Mouse (Mus musculus): ENCODE results near the gene Top2b.

Gene Top2b

GRCm38 (mm10) chr14:16364878-16365337 is at the start of gene Top2b:
TSS of gene Top2b (plus strand) at chr14:16365179.
- in situ Hi-C loops (cut with MboI; ENCODE audit: unreplicated experiment in 2 of 2), result loop anchor here (5.0 kb wide), 1 partner anchor 123 kb away; no protein-coding TSS in a partner anchor

- in situ Hi-C loops (cut with MboI; ENCODE audit: unreplicated experiment in 2 of 2), result no loop called here
Measured at GRCm38 (mm10) chr14:16316715-16317114, 48.3 kb upstream of the Top2b start.

- in situ Hi-C loops (cut with MboI; ENCODE audit: unreplicated experiment in 2 of 2), result no loop called here
Measured at GRCm38 (mm10) chr14:16319818-16320217, 45.2 kb upstream of the Top2b start.

GRCm38 (mm10) chr14:16324394-16324793 is 40.6 kb upstream of the Top2b start:
- in situ Hi-C loops (cut with MboI; ENCODE audit: unreplicated experiment in 2 of 2), result no loop called here

- in situ Hi-C loops (cut with MboI; ENCODE audit: unreplicated experiment in 2 of 2), result no loop called here
Measured at GRCm38 (mm10) chr14:16325208-16325607, 39.8 kb upstream of the Top2b start.

GRCm38 (mm10) chr14:16328531-16328930 is 36.4 kb upstream of the Top2b start:
- in situ Hi-C loops (cut with MboI; ENCODE audit: unreplicated experiment in 2 of 2), result no loop called here

- in situ Hi-C loops (cut with MboI; ENCODE audit: unreplicated experiment in 2 of 2), result no loop called here
Measured at GRCm38 (mm10) chr14:16328959-16329480, 36.0 kb upstream of the Top2b start.

GRCm38 (mm10) chr14:16329756-16330155 is 35.2 kb upstream of the Top2b start:
- in situ Hi-C loops (cut with MboI; ENCODE audit: unreplicated experiment in 2 of 2), result no loop called here

GRCm38 (mm10) chr14:16334260-16334659 is 30.7 kb upstream of the Top2b start:
- in situ Hi-C loops (cut with MboI; ENCODE audit: unreplicated experiment in 2 of 2), result no loop called here

GRCm38 (mm10) chr14:16335835-16336417 is 29.1 kb upstream of the Top2b start:
- in situ Hi-C loops (cut with MboI; ENCODE audit: unreplicated experiment in 2 of 2), result no loop called here

- in situ Hi-C loops (cut with MboI; ENCODE audit: unreplicated experiment in 2 of 2), result no loop called here
Measured at GRCm38 (mm10) chr14:16347505-16347904, 17.5 kb upstream of the Top2b start.

- in situ Hi-C loops (cut with MboI; ENCODE audit: unreplicated experiment in 2 of 2), result no loop called here
Measured at GRCm38 (mm10) chr14:16359704-16360103, 5.3 kb upstream of the Top2b start.

GRCm38 (mm10) chr14:16364161-16364831 is 683 bp upstream of the Top2b start:
- in situ Hi-C loops (cut with MboI; ENCODE audit: unreplicated experiment in 2 of 2), result no loop called here

- in situ Hi-C loops (cut with MboI; ENCODE audit: unreplicated experiment in 2 of 2), result loop anchor here (5.0 kb wide), 1 partner anchor 123 kb away; no protein-coding TSS in a partner anchor
Measured at GRCm38 (mm10) chr14:16365362-16366173, 589 bp downstream of the Top2b start.

GRCm38 (mm10) chr14:16366174-16366889 is 1.4 kb downstream of the Top2b start:
- in situ Hi-C loops (cut with MboI; ENCODE audit: unreplicated experiment in 2 of 2), result loop anchor here (5.0 kb wide), 1 partner anchor 124 kb away; no protein-coding TSS in a partner anchor

- in situ Hi-C loops (cut with MboI; ENCODE audit: unreplicated experiment in 2 of 2), result loop anchor here (5.0 kb wide), 1 partner anchor 125 kb away; no protein-coding TSS in a partner anchor
Measured at GRCm38 (mm10) chr14:16366986-16367385, 2.0 kb downstream of the Top2b start.

- in situ Hi-C loops (cut with MboI; ENCODE audit: unreplicated experiment in 2 of 2), result loop anchor here (10.0 kb wide), 2 partner anchors 478 to 608 kb away; no protein-coding TSS in a partner anchor
Measured at GRCm38 (mm10) chr14:16372761-16373160, 7.8 kb downstream of the Top2b start.

- in situ Hi-C loops (cut with MboI; ENCODE audit: unreplicated experiment in 2 of 2), result loop anchor here (10.0 kb wide), 2 partner anchors 478 to 608 kb away; no protein-coding TSS in a partner anchor
Measured at GRCm38 (mm10) chr14:16373190-16373589, 8.2 kb downstream of the Top2b start.

GRCm38 (mm10) chr14:16379917-16380570 is 15.1 kb downstream of the Top2b start:
- in situ Hi-C loops (cut with MboI; ENCODE audit: unreplicated experiment in 2 of 2), result loop anchor here (5.0 to 25.0 kb wide), 8 partner anchors 485 to 1518 kb away; no protein-coding TSS in a partner anchor
